Mouse (Mus musculus): ENCODE data around the gene Ubash3b. TPM values are rescaled to one million over a fixed set of nuclear protein-coding genes. Genes with fewer than 3 reads are reported as not detected.

The Ubash3b gene
- polyA plus RNA-seq, 2 experiments, result 6.1 to 10.3 TPM

- Histone ChIP-seq H3K4me1 (ENCODE audit: control insufficient read depth, insufficient read depth, low read length) (peaks cover 6% of the 10 kb centered on the region), H3K27me3 (ENCODE audit: control insufficient read depth, insufficient read depth, low read length) (no peaks in the 10 kb centered on the region), H3K9me3 (ENCODE audit: control insufficient read depth, low read length) (no peaks in the 10 kb centered on the region), H3K36me3 (ENCODE audit: control insufficient read depth, insufficient read depth, low read length) (no peaks in the 10 kb centered on the region), H3K27ac (replicated peaks; ENCODE audit: low read depth, low read length) (no peak overlapping the region), H3K4me2 (replicated peaks; ENCODE audit: low read depth, low read length, severe bottlenecking) (no peak overlapping the region), H3K4me3 (replicated peaks; ENCODE audit: low read length) (no peak overlapping the region), H3K9ac (ENCODE audit: low read depth, low read length, severe bottlenecking) (no peak overlapping the region; the same call in 1 of the 2 replicates)
- TF ChIP-seq POLR2A (IDR thresholded peaks at IDR 0.05; ENCODE audit: borderline replicate concordance, extremely low read depth, insufficient read depth, insufficient read length), result no peak
- ATAC-seq (ENCODE audit: low FRiP score, low read depth) (no peak), DNase-seq (ENCODE audit: low spot score) (no peak)
- WGBS, result 44% methylated on average over 12 of the region's 12 CpGs
Observed at GRCm38 (mm10) chr9:41198501-41199265, 37.2 kb upstream of the Ubash3b start.

DNA sequence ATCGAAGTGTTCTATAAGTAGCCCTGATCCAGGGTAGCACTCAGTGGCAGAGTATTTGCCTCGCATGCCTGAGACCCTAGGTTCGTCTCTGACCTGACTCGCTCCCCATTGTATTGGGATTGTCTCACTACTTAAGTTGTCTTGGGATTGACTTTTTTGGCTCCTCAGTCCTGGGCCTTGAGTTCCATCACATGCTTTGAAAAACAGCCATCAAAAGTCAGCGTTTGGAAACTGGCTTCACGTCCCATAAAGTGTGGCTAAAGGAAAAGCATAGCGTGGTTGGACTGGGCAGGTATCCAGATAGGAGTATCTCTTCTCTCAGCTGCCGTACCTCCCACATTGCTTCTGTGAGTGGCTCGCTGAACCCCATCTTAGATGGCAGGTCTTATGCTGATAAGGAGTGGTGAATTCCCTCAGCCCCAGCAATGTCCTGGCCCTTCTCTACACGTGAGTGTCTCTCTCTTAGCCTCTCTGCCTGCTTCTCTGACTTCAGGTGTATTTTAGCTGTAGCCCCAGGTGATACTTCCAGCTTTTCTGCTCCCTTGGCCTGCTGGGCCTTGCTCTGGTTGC lies 34.3 kb upstream of the Ubash3b start:
- Histone ChIP-seq H3K4me1 (ENCODE audit: control insufficient read depth, insufficient read depth, low read length) (peaks cover 6% of the 10 kb centered on the region), H3K9ac (ENCODE audit: low read depth, low read length, severe bottlenecking) (no peak overlapping the region), H3K27me3 (ENCODE audit: control insufficient read depth, insufficient read depth, low read length) (no peaks in the 10 kb centered on the region), H3K36me3 (ENCODE audit: control insufficient read depth, insufficient read depth, low read length) (no peaks in the 10 kb centered on the region), H3K4me2 (replicated peaks; ENCODE audit: low read depth, low read length, severe bottlenecking) (no peak overlapping the region), H3K9me3 (ENCODE audit: control insufficient read depth, low read length) (no peaks in the 10 kb centered on the region), H3K27ac (replicated peaks; ENCODE audit: low read depth, low read length) (no peak overlapping the region), H3K4me3 (replicated peaks; ENCODE audit: low read length) (no peak overlapping the region)
- no peak for ATAC-seq (ENCODE audit: low FRiP score, low read depth)
- WGBS, result 77% methylated on average over 10 of the region's 10 CpGs
- TF ChIP-seq POLR2A (IDR thresholded peaks at IDR 0.05; ENCODE audit: borderline replicate concordance, extremely low read depth, insufficient read depth, insufficient read length), result no peak
- no peak for DNase-seq (ENCODE audit: low spot score)

DNA sequence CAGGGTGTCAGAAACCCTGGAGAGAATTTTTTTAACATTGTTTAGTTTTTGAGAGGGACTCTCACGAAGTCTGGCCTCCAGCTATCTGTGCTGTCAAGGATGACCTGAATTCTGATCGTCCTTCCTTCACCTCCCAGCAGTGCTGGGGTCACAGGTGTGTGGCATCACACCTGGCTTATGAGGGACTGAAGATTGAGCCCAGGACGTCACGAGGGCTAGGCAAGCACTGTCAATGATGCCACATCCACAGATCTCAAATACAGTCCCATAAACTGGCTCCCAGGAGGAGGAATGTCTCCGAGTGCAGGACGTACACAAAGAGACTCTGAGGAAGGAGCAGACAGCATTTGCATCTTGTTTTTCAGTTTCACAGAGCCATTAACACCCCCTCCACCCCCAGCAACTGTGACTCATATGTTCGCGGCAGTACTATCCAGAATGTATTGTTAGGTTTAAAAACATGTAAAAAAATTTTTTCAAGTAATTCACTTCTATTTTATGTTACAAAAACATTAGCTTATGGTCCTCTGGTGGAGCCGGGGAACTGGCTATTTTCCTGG lies 30.2 kb upstream of the Ubash3b start:
- H3K27me3 ChIP-seq (ENCODE audit: control insufficient read depth, insufficient read depth, low read length), result no peaks in the 10 kb centered on the region
- H3K9me3 ChIP-seq (ENCODE audit: control insufficient read depth, low read length), result no peaks in the 10 kb centered on the region
- H3K27ac ChIP-seq (replicated peaks; ENCODE audit: low read depth, low read length), result no peak overlapping the region
- no peak for ATAC-seq (ENCODE audit: low FRiP score, low read depth)
- H3K9ac ChIP-seq (ENCODE audit: low read depth, low read length, severe bottlenecking), result no peak overlapping the region
- DNase-seq (ENCODE audit: low spot score), result no peak
- no peaks in the 10 kb centered on the region for H3K36me3 ChIP-seq (ENCODE audit: control insufficient read depth, insufficient read depth, low read length)
- no peak overlapping the region for H3K4me2 ChIP-seq (replicated peaks; ENCODE audit: low read depth, low read length, severe bottlenecking)
- 60% methylated on average over 9 of the region's 9 CpGs for WGBS
- H3K4me1 ChIP-seq (ENCODE audit: control insufficient read depth, insufficient read depth, low read length), result no peaks in the 10 kb centered on the region
- no peak overlapping the region for H3K4me3 ChIP-seq (replicated peaks; ENCODE audit: low read length)
- no peak for TF ChIP-seq POLR2A (IDR thresholded peaks at IDR 0.05; ENCODE audit: borderline replicate concordance, extremely low read depth, insufficient read depth, insufficient read length)

GRCm38 (mm10) chr9:41190745-41191482 lies 29.4 kb upstream of the Ubash3b start:
- peak; percentile 72 for ATAC-seq (ENCODE audit: low FRiP score, low read depth)
- Histone ChIP-seq H3K9me3 (ENCODE audit: control insufficient read depth, low read length) (no peaks in the 10 kb centered on the region), H3K9ac (ENCODE audit: low read depth, low read length, severe bottlenecking) (no peak overlapping the region), H3K36me3 (ENCODE audit: control insufficient read depth, insufficient read depth, low read length) (no peaks in the 10 kb centered on the region), H3K27me3 (ENCODE audit: control insufficient read depth, insufficient read depth, low read length) (no peaks in the 10 kb centered on the region), H3K4me2 (replicated peaks; ENCODE audit: low read depth, low read length, severe bottlenecking) (no peak overlapping the region), H3K4me3 (replicated peaks; ENCODE audit: low read length) (no peak overlapping the region), H3K4me1 (ENCODE audit: control insufficient read depth, insufficient read depth, low read length) (no peaks in the 10 kb centered on the region), H3K27ac (replicated peaks; ENCODE audit: low read depth, low read length) (no peak overlapping the region)
- WGBS, result 18% methylated on average over 9 of the region's 9 CpGs
- DNase-seq (ENCODE audit: low spot score), result peak; percentile 82
- TF ChIP-seq POLR2A (IDR thresholded peaks at IDR 0.05; ENCODE audit: borderline replicate concordance, extremely low read depth, insufficient read depth, insufficient read length), result peak; percentile 23; the same call in 1 of the 2 replicates

DNA sequence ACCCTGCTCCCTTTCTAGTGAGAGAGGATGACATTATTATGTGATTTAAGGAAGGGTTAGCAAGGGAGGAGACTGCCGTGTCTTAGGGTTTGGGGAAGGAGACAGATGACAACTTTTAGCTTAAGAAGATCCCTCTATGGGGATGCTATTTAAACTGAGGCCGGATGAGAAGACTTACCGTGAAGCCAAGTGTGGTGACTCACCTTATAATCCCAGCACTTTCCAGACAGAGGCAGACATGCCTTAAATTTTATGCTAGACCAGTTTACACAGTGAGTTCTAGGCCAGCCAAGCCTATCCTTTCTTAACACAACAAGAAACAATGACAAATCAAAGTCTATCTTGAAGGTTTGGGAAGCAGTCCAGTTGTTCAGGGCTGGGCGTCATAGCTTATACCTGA lies 26.4 kb upstream of the Ubash3b start:
- H3K27me3 ChIP-seq (ENCODE audit: control insufficient read depth, insufficient read depth, low read length), result no peaks in the 10 kb centered on the region
- no peaks in the 10 kb centered on the region for H3K9me3 ChIP-seq (ENCODE audit: control insufficient read depth, low read length)
- WGBS, result 77% methylated on average over 4 of the region's 4 CpGs
- H3K4me3 ChIP-seq (replicated peaks; ENCODE audit: low read length), result no peak overlapping the region
- H3K27ac ChIP-seq (replicated peaks; ENCODE audit: low read depth, low read length), result no peak overlapping the region
- no peaks in the 10 kb centered on the region for H3K4me1 ChIP-seq (ENCODE audit: control insufficient read depth, insufficient read depth, low read length)
- H3K9ac ChIP-seq (ENCODE audit: low read depth, low read length, severe bottlenecking), result no peak overlapping the region
- no peak for TF ChIP-seq POLR2A (IDR thresholded peaks at IDR 0.05; ENCODE audit: borderline replicate concordance, extremely low read depth, insufficient read depth, insufficient read length)
- no peak for DNase-seq (ENCODE audit: low spot score)
- H3K4me2 ChIP-seq (replicated peaks; ENCODE audit: low read depth, low read length, severe bottlenecking), result no peak overlapping the region
- no peak for ATAC-seq (ENCODE audit: low FRiP score, low read depth)
- no peaks in the 10 kb centered on the region for H3K36me3 ChIP-seq (ENCODE audit: control insufficient read depth, insufficient read depth, low read length)

Measured in limb, embryonic 14.5 days (tissue).